Mouse (Mus musculus) thymus, postnatal 10 days (tissue): ENCODE measurements around the gene Sft2d2.
A peak's percentile ranks its signal among the peaks of the same experiment; 100 is the strongest.

Experiments
- DNase-seq, 2 experiments: peaks; one replicate each; pipeline ENCODE4 v3.0.0; 2021; ENCODE audit warnings: low spot score in 2 of 2

Sft2d2 gene

DNA sequence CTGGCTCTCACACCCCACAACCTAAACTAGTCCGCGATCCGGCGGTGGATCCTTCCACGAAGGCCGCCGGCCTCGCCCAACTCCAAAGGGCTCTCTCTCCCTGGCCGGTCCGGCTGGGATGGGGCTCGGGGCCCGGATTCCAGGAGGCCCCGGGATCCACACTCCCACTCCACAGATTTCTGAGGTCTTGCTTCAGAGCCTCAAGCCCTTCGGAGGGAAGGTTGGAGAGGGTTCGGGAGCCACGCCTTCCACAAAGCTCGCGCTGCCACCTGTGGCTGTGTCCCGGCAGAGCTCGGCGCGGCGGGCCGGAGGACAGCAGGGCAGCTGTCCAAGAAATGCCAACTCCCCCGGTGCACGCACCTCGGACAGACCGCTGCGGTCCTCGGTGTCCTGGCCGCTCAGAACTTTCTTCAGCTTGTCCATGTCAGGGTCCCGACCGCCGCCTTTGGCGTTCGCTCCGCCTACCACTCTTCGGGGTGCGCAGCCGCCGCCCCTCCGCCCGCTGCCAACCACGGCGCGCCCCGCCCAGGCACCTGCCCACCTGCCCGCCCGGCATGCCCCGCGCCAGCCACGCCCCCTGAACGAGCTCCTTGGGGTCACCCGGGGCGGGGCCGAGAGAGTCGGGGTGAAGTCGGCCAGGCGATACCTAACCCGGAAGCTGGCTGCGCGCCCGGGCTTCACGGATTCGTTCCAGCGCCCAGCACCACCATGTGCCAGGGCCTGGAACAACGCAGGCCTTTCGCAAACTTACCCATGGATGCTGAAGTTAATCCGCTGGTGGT, at the start of gene Sft2d2:
Sft2d2 (minus strand) TSS at position 559 of the 782 bp plus-strand sequence.
- peak; percentile 96 to 97 for DNase-seq

DNA sequence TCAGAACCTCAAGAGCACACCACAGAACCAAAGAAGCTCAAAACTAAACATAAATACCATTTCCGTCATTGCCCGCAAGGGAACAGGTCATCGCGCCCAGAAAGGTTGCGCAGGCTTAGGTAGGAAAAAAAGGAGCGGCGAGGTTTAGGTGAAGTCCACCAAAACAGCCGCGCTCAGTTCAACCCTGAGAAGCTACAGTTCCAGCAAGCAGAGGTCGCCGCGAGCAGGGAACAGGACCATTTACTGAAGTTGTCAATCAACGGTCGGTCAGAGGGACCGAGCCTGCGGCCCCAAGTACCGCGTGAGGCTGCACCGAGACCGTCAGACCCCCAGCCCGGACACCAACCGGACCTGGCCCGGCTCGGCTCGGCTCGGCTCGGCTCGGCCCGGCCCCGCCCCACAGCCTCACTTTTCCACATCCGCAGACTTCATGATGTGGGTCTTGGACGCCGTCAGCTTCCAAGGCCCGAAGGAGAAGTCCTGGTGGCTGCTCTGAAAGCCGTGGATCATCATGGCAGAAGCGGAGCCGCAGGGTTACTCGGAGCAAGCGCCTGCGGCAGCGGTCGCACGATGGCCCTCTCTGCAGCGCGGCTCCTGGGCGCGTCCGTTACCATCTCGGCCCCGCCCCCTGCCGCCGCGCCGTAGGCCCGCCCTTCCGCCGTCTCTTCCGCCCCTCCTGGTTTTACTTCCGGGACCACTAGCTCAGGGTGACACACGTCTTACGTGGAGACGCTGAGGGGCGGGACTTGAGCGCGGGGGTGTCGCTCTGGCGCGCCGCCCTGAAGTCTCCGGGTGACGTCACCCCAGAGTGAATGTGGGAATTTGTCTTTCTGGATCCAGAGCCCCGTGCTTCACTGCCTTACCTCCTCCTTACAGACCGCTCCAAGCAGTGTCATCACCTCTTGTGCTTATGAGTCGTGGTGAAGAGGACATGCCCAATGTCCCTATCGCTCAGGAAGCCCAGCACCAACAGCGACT, 42.4 kb upstream of the Sft2d2 start, which contains the start of gene Tiprl:
Tiprl (minus strand) TSS at position 676 of the 978 bp plus-strand sequence.
- DNase-seq = peak; percentile 94

- peak in 1 of 2 experiments; percentile 11 for DNase-seq
These were observed 41.6 kb upstream of the Sft2d2 start for GRCm38 (mm10) chr1:165235846-165236245.

DNA sequence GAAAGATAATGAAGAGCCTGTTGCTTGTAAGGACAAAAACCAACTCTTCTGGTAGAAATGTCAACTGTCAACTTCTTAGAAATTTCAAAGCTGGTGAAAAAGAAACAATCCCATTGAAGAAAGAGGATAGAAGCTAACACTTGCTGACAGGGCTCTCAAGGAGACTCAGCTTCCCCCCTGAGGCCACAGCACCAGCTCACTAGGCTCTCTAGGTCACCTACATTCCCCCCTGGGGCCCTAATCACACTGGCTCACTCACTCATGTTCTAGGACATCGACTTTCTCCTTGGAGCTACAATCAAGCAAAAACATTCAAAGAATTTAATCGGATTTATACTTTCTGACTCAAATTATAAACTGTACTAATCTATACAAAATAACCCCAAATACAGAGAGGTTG, 39.6 kb upstream of the Sft2d2 start:
- no peak for DNase-seq

GRCm38 (mm10) chr1:165230691-165231090, 36.5 kb upstream of the Sft2d2 start:
- no peak for DNase-seq

- DNase-seq = no peak
These were observed 35.3 kb upstream of the Sft2d2 start for GRCm38 (mm10) chr1:165229577-165229976.

DNA sequence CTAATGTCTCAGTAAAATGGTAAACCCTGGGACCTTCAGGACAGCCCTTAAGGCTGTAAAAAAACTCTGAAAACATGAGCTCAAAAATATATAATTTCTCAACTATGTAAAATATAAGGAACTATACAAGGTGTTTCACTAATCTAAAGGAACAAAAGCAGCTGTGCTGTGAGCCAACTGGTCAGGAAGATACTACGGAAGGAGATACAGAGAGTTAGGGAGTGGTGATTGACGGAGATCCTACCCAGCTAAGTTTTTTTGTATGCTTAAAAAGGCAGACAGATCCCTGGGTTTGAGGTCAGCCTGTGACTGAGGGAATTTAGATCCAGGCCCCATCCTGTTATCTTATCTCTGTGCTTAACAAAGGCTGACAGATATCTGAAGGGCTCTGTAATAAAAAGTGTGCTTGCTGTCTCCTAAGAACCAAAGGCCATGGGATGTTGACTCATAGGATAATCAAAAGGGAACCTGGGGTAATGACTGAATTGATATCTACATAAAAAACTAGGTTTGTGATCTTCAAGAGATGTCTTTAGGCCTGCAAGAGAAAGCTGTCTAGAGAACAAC, 22.9 kb upstream of the Sft2d2 start:
- no peak for DNase-seq

GRCm38 (mm10) chr1:165215831-165216230, 21.6 kb upstream of the Sft2d2 start:
- DNase-seq = no peak

GRCm38 (mm10) chr1:165205591-165205990, 11.4 kb upstream of the Sft2d2 start:
- DNase-seq = no peak

DNA sequence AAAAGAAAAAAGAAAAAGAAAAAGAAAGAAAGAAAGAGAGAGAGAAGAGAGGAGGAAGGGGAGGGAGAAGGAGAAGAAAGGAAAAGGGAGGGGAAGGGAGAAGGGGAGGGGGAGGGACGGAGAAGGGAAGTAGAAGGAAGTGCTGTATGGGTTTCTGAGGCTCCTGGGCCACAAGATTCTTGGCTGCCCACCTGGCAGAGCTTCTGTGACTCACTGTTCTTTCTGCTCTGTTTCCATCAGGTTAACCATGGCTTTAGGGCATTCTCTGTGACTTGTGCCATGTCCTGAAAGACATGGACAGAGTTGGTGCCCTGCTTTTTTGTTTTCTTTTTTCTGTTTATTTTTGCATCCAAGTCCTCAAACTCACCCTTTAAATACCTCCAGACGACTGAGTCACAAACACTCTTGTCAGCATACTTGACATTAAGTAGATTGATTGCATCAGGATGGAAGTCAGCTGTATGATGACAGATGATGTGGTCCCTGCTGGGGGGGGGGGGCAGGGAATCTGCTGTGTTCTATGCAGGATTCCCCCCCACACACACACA, 9.3 kb upstream of the Sft2d2 start:
- DNase-seq = no peak

GRCm38 (mm10) chr1:165201445-165202012, 7.3 kb upstream of the Sft2d2 start:
- DNase-seq = no peak

DNA sequence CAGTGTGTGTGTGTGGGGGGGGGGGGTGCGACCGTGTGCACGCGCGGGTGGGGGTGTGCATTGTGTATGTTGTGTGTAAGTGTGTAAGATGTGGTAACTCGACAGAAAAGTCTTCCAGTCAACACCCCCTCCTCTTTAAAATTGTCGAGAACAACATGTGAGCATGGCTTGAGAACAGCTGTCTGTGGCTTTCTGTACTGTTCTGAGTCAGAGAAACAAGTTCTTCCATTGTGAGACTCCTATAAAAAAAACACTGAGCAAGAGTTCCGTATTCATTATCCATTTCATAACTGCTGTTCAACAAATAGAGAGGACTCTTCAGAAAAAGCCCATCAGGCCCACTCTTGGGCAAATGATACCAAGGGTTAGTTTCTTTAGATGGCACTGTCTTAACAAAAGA, 6.5 kb upstream of the Sft2d2 start:
- no peak for DNase-seq

- DNase-seq = no peak
These were observed 5.4 kb upstream of the Sft2d2 start for GRCm38 (mm10) chr1:165199639-165200038.

GRCm38 (mm10) chr1:165198951-165199350, 4.7 kb upstream of the Sft2d2 start:
- no peak for DNase-seq

DNA sequence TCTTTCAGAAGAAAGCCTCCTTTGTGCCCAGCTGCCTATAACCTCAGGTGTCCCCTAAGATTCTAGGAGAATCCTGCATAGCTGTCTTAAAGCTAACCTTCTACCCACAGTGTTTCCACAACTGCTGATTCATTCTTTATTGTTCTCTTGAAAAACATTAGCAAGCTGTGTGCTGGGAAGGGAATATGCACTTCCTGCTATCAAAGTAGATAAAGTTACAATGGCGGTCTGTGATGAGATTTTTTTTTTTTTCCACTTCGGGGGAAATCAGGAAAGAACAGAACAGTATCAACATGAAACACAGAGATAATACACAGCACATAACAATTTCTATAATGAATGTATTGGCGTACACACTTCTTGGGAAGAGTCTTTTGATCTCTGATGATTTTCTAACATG, 3.6 kb upstream of the Sft2d2 start:
- DNase-seq = no peak

- no peak for DNase-seq
These were observed 1.2 kb upstream of the Sft2d2 start for GRCm38 (mm10) chr1:165195396-165195960.

DNA sequence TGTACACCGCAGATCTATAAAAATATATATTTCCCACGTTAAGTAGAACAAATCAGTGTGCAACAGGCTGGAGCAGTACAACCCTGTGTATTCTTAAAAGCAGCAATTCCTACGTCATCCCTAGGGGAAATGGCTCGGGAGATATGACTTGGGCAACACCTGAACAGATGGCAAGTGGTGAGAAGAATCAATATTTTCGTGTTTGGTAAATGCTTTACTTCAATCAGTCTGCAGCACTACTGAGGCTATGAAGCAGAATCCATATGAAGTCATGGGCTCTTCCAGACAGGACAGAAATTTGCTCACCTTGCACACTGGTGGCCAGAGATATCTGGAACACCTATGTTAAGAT, 400 bp upstream of the Sft2d2 start:
- no peak for DNase-seq

GRCm38 (mm10) chr1:165193426-165193825, 812 bp downstream of the Sft2d2 start:
- DNase-seq = no peak

GRCm38 (mm10) chr1:165192714-165193264, 1.4 kb downstream of the Sft2d2 start:
- DNase-seq = no peak

DNA sequence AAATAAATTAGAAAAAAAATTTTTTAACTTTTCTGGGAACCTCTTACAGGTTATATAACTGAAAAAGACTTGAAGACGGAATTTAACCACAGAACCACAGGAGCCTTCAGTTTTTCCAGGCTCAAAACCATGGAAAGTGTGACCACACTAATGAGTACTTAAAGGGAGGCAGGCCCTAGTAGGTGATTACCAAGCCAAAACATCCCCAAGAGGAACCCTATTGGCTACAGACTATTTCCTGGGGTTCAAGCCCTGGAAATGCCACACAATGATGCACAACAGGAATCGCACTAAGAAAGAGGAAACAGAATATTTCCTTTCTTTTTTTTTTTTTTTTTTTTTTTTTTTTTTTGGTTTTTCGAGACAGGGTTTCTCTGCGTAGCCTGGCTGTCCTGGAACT, 2.1 kb downstream of the Sft2d2 start:
- DNase-seq = no peak

DNA sequence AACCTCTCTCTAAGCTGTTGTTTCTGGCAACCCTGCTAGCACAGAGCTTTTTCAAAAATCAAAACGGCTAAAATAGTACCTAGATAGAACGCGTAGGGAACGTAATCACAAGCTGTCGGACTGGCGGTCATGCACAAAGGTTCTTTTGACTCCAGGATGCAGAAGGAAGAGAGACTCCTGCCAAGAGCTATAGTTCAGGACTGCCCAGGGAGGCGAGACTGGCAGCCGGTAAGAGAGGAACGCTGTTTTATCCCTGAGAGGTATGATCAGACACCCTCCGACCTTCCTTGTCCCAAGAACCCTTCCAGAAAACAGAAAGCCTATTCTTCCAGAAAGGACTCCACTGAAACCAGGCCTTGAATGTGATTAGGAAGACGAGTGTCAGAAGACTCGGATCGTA, 2.6 kb downstream of the Sft2d2 start:
- DNase-seq = no peak
